Mouse (Mus musculus): ENCODE measurements around the gene Izumo3. TPM values are rescaled to one million over a fixed set of nuclear protein-coding genes. Genes with fewer than 3 reads are reported as not detected.

Izumo3 gene
- total RNA-seq (2023) = not detected

DNA sequence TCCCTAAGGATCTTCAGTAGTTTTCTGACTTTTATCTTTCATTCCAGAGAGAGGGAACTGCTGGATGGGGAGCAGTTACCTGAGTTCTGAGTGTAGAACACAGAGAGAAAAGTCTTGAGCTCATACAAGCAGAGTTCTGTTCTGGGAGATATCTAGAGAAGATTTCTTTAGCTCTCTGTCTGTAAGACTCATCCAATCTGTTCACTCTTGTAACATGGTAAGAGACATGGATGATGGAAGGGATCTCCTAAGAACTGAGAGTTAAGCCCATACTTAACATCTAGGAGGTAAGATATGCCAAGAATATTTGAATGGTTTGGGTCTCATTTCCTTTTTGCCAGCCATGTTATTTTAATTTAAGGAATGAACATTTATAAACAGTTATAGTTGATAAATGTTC, at the start of gene Izumo3:
Gene Izumo3 (minus strand): TSS at position 101 of the 400 bp plus-strand sequence.

DNA sequence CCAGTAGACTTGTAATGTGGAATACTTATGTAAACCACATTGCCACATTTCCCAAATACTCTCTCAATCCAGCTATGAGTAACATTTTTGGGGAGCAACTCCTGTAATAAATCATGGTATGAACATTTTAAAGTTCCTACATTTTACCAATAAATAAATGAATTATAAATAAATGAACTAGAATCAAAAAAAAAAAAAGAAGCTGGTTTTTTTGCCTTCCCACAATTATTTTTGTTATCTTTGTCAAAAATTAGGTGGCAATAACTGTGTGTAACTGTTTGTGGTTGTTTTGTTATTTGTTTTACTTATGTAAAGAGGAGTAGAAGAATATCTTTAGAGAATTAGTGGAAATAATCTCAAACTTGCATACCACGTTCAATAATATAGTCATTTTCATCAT, 44.6 kb upstream of the Izumo3 start, which contains the start of gene Gm12666:
Gene Gm12666 (minus strand): TSS at position 101 of the 400 bp plus-strand sequence.

Other genes starting within 250 kb of the Izumo3 start
- 2.6 TPM for gene Gm12666, start 44.5 kb upstream of the Izumo3 start, total RNA-seq (2023)